Mouse (Mus musculus) adipocyte (in vitro differentiated cells): ENCODE data around the gene Prrc2c.

ENCODE experiments used
- DNase-seq: peaks from one replicate; pipeline ENCODE4 v3.0.0-alpha.2; 2016; ENCODE audit warnings: low spot score

The Prrc2c gene

DNA sequence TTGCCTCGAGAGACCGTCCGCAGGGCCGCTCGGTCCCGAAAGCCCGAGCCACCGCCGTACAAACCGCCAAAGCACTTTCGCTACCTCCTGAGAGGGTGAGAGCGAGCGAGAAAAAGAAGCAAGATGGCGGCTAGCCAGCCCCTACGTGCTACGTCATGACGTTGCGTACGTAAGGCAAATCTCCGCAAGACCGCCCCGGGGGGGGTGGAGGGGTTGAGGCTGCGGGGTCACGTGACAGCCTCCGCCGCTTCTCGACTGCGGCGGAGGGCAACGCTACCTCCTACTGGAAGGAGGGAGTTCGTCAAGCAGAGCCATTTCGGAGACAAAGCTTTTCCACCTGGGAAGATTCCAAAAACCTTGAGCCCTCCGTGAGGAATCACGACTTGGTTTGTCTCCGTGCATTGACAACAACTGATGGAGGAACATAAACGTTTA, at the start of gene Prrc2c:
TSS of gene Prrc2c (minus strand) at position 156 of the 435 bp plus-strand sequence.
- DNase-seq: peak; percentile 99

DNA sequence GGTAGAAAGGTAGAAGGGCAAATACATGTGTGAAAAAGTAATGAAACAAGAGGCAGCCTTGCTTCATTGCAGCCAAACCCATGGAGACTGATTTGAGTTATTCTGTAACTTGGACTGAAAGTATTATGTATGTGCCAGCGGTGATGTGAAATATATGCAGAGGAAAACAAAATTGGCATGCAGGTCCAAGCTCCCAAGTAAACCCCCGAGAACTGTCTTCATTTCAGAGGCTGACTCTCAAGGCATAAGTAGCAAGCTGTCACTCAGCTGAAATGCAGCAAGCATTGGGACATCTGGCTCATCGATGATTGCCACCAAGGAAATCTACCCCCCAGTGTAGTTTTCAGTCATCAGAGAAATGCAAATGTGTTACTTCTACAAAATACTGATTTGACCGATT, 44.9 kb upstream of the Prrc2c start:
- no peak for DNase-seq

DNA sequence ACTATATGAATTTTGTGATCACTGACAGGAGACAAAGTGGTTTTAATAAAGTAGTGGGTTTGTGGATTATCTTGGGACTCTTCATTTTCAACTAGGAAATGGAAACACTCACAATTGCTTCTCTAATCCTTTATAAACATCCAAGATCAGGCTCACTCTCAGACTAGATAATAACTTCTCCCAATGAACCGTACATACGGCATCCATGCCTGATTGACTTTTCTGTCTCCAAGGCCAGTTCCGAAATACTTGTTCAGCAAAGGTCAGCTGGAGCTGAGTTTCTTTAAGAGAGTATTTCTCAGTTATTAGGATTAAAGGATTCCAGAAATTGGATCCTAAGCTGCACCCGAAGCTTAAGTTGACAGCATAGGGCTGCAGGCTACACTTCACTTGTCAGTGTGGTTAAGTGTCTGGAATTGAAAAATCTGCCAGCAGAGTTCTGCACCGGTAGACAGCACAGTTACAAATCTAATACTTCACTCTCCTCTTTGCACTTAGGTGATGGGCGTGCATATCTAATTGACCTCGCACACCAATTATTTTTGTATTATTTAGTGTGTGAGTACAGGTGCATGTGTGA, 43.4 kb upstream of the Prrc2c start:
- DNase-seq: no peak

DNA sequence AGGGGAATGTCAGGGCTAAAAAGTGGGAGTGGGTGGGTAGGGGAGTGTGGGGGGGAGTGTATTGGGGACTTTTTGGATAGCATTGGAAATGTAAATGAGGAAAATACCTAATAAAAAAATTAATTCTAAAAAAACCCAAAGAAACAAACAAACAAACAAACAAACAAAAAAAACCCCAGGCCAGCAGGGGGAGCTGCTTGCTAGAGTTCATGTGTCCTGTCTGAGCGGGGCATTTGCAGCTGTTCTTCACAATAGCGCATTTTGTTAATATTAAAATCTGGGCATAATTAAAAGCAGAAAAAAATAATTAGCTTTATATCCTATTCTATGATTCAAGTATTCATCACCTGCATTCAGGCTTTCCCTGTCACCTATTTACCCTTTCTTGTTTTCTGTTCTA, 40.7 kb upstream of the Prrc2c start:
- DNase-seq: peak; percentile 15

DNA sequence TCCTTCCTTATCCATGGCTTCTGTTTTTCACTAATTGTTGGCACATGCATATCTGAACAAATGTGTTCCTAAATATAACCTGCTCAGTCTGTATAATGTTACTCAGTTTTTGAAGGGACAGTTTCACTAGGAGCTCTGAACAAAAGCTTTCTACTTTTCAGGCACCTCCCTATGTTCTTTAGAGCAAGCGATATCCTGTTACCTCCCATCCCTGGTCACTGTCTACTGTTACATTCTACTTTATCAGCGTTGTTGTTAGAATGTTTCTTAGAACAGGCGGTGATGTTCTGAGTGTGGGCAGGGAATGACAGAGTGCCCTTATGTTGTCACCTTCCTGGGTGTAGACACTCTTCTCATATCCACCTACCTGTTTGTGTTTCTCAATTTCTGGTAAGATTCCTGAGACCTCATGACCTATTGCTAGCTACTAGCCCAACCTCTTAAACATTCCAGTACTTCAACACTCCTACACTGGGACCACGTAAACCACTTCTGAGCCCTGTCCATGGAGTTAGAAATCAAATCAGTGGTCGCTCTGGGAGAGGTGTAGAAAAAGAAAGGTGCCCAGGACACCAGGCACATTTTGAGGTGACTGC, 37.7 kb upstream of the Prrc2c start:
- no peak for DNase-seq

DNA sequence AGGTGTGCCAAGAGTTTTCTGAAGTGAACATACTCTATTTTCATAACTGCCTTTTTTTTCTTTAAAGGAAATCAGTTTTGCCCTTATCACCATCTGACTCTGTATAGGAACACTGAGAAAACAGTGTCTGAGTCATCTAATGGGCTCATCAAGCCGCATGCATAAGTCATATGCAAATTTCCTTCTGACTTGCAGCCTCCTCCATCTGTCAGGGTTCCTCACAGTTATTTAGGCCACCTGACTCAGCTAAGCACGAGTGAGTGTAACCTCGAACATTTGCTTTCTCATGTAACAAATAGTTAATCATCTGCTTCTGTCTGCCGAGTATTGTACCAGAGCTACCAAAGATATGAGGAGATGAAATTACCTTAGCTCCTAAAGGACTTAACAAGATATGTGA, 33.3 kb upstream of the Prrc2c start:
- DNase-seq: no peak

DNA sequence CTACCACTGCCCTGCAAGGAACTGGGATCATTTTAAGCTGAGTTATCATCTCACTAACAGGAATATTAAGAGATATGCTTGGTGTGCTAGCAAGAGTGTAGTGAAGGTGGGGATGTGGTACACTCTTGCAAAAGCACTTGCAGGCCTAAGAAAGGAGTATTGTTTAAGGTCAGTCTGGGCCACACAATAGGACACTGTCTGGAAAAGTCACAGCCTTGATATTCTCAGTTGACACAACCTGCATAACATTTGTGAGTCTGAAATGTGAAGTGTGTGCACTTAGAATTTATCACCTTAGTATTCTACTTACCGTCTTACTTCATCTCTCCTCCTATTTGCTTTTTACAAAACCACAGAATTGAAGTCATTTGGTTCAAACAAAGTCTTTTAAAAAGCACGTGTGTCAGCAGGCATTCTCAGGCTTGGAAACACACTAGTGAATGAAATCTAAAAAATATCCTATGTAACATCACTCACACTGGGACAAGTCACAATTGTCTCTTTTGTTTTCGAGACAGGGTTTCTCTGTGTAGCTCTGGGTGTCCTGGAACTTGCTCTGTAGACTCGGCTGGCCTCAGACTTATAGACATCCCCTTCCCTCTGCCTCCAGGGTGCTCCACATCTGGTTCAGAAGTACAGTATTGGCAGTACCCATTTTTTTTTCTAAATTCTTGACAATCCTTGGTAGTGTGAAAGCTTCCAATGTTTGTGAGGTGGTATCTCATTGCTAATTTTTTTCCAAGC, 31.4 kb upstream of the Prrc2c start:
- DNase-seq: no peak

DNA sequence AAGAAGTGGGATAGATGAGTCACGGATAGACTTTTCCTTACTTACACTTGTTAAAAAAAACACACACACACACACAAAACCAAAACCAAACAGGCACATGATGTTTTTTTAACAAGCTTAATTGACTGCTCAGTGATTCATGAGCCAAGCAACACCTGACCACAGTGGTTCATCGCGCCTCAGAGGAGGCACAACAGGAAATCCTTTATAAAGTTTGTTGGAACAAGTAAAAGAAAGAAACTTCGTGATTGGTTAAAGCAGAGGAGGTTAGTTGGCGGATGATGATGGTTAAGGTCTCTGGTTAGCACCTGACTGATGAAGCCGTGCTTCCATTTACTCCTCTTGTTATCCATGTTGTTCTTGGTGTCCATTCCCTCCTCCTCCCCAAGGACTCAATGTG, 11.7 kb upstream of the Prrc2c start:
- no peak for DNase-seq

DNA sequence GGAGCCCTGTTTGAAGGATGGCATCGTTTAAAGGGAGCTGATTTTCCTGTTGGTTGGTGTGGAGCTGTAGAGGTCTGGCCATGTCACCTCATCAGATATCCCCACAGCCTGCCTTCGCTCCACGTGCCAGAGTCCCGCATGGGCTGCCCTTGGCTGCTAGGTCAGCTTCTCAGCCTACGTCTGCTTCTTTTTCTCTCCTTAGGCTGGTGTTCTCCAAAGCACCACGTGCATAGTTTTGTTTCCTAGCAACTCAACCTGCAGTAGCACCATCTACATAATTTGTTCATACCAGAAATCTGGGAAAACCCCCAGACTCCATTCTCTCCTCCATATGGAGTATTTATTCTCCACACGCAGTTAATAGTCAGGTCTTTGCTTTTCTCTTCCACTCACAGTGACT, 9.3 kb upstream of the Prrc2c start:
- DNase-seq: no peak

DNA sequence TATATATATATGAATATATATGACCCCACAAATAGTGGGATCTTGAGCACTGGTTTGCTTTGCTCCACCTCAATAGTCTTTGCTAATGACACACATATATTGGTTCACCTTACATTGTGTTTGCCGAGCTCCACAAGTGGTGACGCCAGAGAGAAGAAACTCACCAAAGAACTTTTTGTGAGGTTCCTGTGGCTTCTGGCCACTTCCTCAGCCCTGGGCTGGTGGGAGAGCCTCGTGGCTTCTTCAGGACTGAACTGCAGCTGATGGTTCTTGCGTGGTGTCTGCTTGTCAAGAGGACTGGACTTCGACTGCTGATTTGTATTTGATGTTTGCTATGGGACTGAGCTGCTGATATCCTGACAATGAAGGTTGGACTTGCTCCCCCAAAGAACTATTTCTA, 8.4 kb upstream of the Prrc2c start:
- no peak for DNase-seq

DNA sequence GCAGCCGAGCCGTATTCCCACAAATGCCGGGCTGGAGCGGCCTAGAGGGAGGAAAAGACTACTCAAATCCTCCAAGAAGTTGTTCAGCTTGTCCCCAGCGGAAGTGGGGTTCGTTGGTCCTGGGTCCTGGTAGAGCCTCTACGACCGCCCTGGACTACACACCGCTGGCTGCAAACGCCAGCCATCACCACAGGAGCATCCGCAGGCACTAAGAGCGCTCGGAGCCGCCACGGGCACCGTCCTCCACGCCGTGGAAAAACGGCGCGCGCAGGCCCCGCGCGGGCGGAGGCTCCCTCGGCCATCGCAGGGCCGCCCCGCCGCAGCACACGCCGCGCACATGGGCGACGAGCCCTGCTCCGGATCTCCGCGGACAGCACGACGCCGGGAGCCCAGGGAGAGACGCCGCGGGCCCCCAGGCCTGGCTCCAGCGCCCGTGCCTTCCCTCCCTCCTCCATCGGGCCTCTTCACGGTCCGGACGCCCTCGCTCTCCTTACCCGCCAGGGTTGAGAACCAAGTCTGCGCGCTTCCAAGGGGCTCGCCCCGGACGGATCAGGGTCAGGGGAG, 443 bp downstream of the Prrc2c start:
- DNase-seq: peak; percentile 38

DNA sequence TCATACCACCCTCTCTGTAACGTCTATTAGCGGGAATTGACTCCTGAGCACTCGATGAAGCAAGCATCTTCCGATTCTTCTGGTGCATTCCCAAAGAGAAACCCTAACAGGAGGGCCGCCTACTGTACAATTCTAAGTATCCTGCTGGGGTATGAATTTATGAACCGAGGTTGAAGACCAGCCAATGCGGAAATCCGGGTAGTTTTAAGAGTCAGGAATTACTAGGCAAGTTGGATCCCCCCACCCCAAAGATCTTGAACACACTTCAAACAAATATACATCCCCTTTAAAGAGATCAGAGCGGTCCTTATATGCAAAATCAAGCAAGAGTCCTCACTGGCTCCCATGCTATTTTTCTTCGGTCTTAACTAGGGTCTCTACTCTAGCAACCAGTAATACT, 950 bp downstream of the Prrc2c start:
- DNase-seq: peak; percentile 69

DNA sequence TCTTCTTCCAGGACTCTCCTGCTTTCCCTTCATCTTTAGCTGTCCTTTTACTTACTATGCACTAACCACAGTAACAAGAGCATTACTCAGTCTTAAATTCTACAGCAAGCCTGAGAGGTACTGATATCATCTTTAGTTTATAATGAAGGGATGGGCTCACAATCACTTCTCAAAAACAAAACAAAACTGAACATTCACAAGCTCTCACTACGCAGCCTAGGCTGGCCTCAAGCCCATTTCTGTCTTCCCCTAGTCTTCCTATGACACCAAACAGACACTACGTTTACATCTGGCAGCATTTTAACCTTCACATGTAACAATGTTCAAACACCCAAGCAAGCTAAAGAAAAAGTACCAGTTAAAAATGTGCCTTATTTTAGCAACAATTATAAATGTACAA, 1.9 kb downstream of the Prrc2c start:
- DNase-seq: no peak

DNA sequence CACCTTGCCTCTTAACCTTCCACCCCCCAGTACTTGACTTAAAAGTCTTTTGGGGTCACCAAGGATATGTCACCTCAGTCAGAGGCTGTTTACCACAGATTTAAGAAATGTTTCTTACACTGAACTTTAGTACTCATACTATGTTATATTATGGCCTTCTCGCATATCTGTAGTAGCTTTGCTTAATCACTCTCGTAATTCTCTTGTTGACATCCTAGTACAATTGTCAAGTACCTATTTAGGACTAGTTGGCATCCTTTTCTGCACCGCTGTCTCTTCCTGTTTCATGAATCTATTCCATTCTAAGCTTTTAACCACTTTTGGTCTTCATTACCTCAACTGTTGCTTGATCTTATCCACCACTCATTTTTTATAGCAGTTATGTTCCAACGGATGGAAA, 5.3 kb downstream of the Prrc2c start:
- no peak for DNase-seq

DNA sequence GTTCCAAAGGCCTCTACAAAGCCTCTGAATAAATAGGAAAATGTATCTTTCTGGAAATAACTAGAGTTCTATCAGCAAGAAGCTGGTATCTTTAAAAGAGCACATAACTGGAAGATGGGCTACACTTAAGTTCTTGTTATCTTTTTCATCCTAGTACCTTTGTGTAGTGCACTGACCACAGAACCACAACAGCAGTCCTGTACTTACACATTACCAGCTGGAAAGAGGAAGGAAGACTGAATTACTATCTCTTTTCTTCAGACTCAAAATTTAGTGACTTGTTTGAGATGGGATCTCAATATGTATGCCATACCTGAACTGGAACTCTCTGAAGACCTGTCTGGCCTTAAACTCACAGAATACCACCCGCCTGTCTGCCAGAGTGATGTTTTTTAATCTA, 6.1 kb downstream of the Prrc2c start:
- DNase-seq: no peak

DNA sequence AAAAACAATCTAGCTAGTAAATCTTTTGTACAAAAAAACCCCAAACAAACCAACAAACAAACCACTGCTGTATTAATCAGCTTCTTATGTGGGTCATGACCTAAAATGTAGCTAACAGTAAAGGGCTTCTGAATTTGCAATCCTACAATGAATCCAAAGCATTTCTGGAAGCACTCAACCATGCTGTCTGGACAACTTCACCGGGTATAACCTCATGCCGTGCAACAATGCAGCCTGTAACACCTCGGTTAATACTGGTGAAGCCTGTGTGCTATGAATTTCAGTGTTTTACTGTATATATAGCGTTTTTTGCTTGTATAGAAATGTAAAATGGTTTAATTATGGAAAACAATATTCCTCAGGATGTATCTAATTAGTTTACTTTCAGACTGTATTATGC, 8.3 kb downstream of the Prrc2c start:
- DNase-seq: no peak

DNA sequence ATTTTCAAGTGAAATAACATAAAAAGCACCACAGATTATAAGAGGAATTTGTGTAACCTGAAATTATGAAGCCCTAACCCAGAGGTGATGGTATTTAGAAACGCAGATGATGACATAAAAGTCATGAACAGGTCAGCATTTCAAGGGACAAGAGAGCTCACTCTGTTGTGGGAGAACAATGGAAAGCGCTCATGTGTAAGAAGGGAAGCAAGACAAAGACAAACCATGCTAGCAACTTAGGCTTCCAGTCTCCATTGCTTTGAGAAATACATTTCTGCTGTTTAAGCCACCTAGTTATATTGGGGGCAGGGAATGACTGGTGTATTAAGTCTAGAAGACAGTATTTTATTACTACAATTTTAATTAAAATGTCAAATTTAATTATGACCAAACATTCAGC, 10.9 kb downstream of the Prrc2c start:
- DNase-seq: no peak

DNA sequence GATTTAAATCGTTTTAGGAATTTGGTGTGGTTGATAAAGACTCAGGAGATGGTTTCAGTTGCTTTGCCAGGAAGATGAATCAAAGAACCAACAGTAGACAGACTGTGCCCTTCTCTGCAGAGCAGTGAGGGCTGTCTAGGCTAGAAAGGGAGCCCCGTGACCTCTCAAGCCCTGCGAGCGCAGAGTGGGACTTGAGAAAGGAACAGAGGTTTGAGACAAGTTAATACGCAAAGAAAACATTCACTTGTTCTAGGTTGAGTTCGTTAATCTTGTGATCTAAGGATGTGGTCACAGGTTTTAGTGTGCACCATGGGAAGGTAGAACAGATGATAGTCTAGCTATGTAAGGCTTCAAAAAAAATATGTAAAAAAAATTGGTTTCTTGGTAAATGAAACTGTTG, 12.4 kb downstream of the Prrc2c start:
- DNase-seq: no peak

DNA sequence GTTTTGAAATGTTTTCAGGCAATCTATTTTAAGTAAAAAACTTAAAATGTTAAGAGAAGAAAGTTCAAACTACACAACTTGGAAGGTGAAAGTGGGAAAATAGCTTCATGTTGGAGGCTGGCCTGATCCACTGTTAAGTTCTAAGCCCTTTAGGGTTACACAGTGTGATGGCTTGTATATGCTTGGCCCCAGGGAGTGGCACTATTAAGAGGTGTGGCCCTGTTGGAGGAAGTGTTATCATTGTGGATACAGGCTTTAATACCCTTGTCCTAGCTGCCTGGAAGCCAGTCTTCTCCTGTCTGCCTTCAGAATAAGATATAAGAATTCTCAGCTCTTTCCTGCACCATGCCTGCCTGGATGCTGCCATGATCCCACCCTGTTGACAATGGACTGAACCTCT, 16.7 kb downstream of the Prrc2c start:
- no peak for DNase-seq

DNA sequence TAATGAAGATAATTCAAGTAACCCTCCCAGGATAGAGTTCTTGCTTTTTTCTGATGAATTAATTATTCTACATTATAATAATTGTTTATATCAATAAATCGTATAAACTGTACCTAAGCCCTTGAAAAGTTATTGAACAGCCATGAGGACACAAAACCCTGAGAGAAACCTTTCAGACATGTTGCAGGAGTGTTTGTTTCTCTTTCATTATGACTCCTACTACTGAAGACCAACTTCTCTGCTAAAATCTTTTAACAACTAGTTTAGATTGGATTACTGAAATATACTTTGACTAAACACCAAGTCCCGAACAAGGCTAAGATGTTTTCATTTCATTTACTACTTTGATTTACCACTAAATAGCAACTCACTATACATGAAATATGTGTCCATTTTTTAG, 19.7 kb downstream of the Prrc2c start:
- DNase-seq: no peak

DNA sequence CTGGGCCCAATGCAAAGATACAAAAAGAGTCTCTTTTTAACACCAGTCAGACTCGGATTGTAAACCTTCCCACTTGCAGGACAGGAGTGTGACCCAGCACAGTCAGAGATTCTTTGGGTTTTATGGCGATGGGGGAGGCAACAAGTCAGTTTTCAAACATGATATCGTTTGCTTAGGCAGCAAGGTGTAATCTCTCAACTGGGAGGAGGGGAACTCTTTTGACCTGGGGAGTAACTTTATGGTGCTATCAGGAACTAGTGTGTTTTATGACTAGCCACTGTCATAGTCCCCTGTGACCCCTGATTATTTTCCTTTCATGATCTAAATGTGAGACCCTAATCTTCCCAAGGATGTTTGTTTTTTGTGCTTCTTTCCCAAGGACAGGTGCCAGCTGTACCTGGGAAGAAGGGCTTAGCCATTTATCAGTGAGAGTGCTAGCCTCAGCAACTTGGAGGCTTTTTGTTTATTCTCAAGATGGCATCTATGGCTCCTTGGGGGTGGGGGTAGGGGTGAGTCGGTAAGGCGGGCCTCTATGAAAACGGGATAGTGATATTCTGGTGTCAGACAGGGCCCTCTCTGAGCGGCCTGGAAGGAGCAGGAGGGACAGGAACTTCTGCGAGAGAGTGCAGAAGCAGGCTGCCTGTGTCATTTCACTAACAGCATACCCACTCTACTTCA, 39.8 kb downstream of the Prrc2c start:
- no peak for DNase-seq

DNA sequence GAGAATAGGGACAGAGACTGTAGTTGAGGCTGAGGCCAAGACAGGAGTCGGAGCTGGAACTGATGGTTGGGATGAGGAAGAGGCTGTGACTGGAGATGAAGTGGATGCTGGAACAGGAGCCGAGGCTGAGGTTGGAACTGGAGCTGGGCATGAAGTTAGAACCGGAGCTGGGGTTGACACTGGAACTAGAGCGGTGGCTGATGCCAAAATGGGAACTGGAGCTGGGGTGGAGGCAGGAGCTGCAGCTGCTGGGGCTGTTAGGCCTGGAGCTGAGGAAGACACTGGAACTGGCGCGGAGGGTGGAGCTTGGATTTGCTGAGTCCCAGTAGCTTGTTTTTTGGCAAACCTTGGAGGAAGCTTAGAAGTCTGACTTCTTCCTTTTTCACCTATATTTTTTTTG, 42.5 kb downstream of the Prrc2c start:
- DNase-seq: no peak

DNA sequence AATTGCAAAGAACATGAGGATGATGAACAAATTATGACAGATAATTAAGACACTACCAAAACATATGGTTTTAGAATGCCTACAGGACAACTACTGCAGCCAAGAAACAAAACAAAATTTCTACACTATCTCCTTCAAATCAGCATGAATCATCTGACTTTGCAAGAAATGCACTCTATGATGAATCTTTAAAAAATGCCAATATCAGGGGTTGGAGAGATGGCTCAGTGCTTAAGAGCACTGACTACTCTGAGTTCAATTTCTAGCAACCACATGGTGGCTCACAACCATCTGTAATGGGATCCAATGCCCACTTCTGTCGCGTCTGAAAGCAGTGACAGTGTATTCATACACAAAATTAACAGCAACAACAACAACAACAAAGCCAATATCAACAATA, 46.6 kb downstream of the Prrc2c start:
- no peak for DNase-seq
